Mouse (Mus musculus): ENCODE measurements at regions not wholly inside any gene's neighbourhood (a gene's known extent, or its start where the extent isn't known, plus 50 kb on each side); places are given as distances from the start of the nearest gene placed in this dataset.

GRCm38 (mm10) chr7:136065679-136066055 lies 349.5 kb upstream of the Mki67 start:
- no peaks in the 10 kb centered on the region for H3K27me3 ChIP-seq (ENCODE audit: insufficient read depth, low read length)
- H3K36me3 ChIP-seq (ENCODE audit: insufficient read depth, low read length), result no peaks in the 10 kb centered on the region
- no peak overlapping the region for H3K9ac ChIP-seq (replicated peaks; ENCODE audit: low read length)
- no peak overlapping the region for H3K4me2 ChIP-seq (replicated peaks; ENCODE audit: low read depth, low read length)
- H3K27ac ChIP-seq (ENCODE audit: low read length), result no peak overlapping the region
- no peak for ATAC-seq (ENCODE audit: low FRiP score, low TSS enrichment)
- no peak overlapping the region for H3K4me3 ChIP-seq (ENCODE audit: low read length)
- 53% methylated on average over 10 of the region's 10 CpGs for WGBS
- H3K4me1 ChIP-seq (ENCODE audit: insufficient read depth, low read length), result peaks cover 14% of the 10 kb centered on the region; the same call in 1 of the 2 replicates
- no peaks in the 10 kb centered on the region for H3K9me3 ChIP-seq (ENCODE audit: low read length)

- 68% methylated on average over 5 of the region's 5 CpGs for WGBS
- Histone ChIP-seq H3K36me3 (ENCODE audit: insufficient read depth, low read length) (no peaks in the 10 kb centered on the region), H3K27ac (ENCODE audit: low read length) (no peak overlapping the region), H3K4me3 (ENCODE audit: low read length) (no peak overlapping the region), H3K4me2 (replicated peaks; ENCODE audit: low read depth, low read length) (no peak overlapping the region), H3K9me3 (ENCODE audit: low read length) (no peaks in the 10 kb centered on the region), H3K27me3 (ENCODE audit: insufficient read depth, low read length) (no peaks in the 10 kb centered on the region), H3K4me1 (ENCODE audit: insufficient read depth, low read length) (no peaks in the 10 kb centered on the region), H3K9ac (replicated peaks; ENCODE audit: low read length) (no peak overlapping the region)
- no peak for ATAC-seq (ENCODE audit: low FRiP score, low TSS enrichment)
Measured at GRCm38 (mm10) chr7:136070881-136071280, 354.7 kb upstream of the Mki67 start.

- 65% methylated on average over 4 of the region's 4 CpGs for WGBS
- no peak for ATAC-seq (ENCODE audit: low FRiP score, low TSS enrichment)
Measured at GRCm38 (mm10) chr7:136071331-136071730, 355.2 kb upstream of the Mki67 start.

GRCm38 (mm10) chr7:136073265-136073799 lies 357.2 kb upstream of the Mki67 start:
- ATAC-seq (ENCODE audit: low FRiP score, low TSS enrichment), result no peak
- no peaks in the 10 kb centered on the region for H3K36me3 ChIP-seq (ENCODE audit: insufficient read depth, low read length)
- H3K4me2 ChIP-seq (replicated peaks; ENCODE audit: low read depth, low read length), result no peak overlapping the region
- H3K4me1 ChIP-seq (ENCODE audit: insufficient read depth, low read length), result no peaks in the 10 kb centered on the region
- H3K9me3 ChIP-seq (ENCODE audit: low read length), result no peaks in the 10 kb centered on the region
- 62% methylated on average over 6 of the region's 6 CpGs for WGBS
- H3K9ac ChIP-seq (replicated peaks; ENCODE audit: low read length), result no peak overlapping the region
- no peak overlapping the region for H3K27ac ChIP-seq (ENCODE audit: low read length)
- H3K27me3 ChIP-seq (ENCODE audit: insufficient read depth, low read length), result no peaks in the 10 kb centered on the region
- H3K4me3 ChIP-seq (ENCODE audit: low read length), result no peak overlapping the region

More at GRCm38 (mm10) chr7:136071331-136071730, 355.2 kb upstream of the Mki67 start:
- Histone ChIP-seq H3K36me3 (ENCODE audit: insufficient read depth, low read length) (no peaks in the 10 kb centered on the region), H3K4me3 (ENCODE audit: low read length) (no peak overlapping the region), H3K27me3 (ENCODE audit: insufficient read depth, low read length) (no peaks in the 10 kb centered on the region), H3K4me2 (replicated peaks; ENCODE audit: low read depth, low read length) (no peak overlapping the region), H3K9ac (replicated peaks; ENCODE audit: low read length) (no peak overlapping the region), H3K27ac (ENCODE audit: low read length) (no peak overlapping the region), H3K9me3 (ENCODE audit: low read length) (no peaks in the 10 kb centered on the region), H3K4me1 (ENCODE audit: insufficient read depth, low read length) (no peaks in the 10 kb centered on the region)

- H3K27ac ChIP-seq (ENCODE audit: low read length), result no peak overlapping the region
- H3K9me3 ChIP-seq (ENCODE audit: low read length), result no peaks in the 10 kb centered on the region
- no peaks in the 10 kb centered on the region for H3K4me1 ChIP-seq (ENCODE audit: insufficient read depth, low read length)
- H3K36me3 ChIP-seq (ENCODE audit: insufficient read depth, low read length), result no peaks in the 10 kb centered on the region
- ATAC-seq (ENCODE audit: low FRiP score, low TSS enrichment), result no peak
- no peak overlapping the region for H3K4me2 ChIP-seq (replicated peaks; ENCODE audit: low read depth, low read length)
- H3K27me3 ChIP-seq (ENCODE audit: insufficient read depth, low read length), result no peaks in the 10 kb centered on the region
- WGBS, result 57% methylated on average over 2 of the region's 2 CpGs
- H3K9ac ChIP-seq (replicated peaks; ENCODE audit: low read length), result no peak overlapping the region
- no peak overlapping the region for H3K4me3 ChIP-seq (ENCODE audit: low read length)
Measured at GRCm38 (mm10) chr7:136074043-136074442, 357.9 kb upstream of the Mki67 start.

GRCm38 (mm10) chr7:136081534-136082252 lies 365.5 kb upstream of the Mki67 start:
- H3K4me1 ChIP-seq (ENCODE audit: insufficient read depth, low read length), result peaks cover 12% of the 10 kb centered on the region; the same call in 1 of the 2 replicates
- peak; percentile 70; the same call in 1 of the 2 replicates for ATAC-seq (ENCODE audit: low FRiP score, low TSS enrichment)
- H3K4me2 ChIP-seq (replicated peaks; ENCODE audit: low read depth, low read length), result no peak overlapping the region
- H3K27ac ChIP-seq (ENCODE audit: low read length), result no peak overlapping the region
- H3K4me3 ChIP-seq (ENCODE audit: low read length), result no peak overlapping the region
- 36% methylated on average over 7 of the region's 7 CpGs for WGBS
- H3K27me3 ChIP-seq (ENCODE audit: insufficient read depth, low read length), result peaks cover 4% of the 10 kb centered on the region; the same call in 1 of the 2 replicates
- H3K9me3 ChIP-seq (ENCODE audit: low read length), result no peaks in the 10 kb centered on the region
- no peaks in the 10 kb centered on the region for H3K36me3 ChIP-seq (ENCODE audit: insufficient read depth, low read length)
- H3K9ac ChIP-seq (replicated peaks; ENCODE audit: low read length), result no peak overlapping the region

GRCm38 (mm10) chr7:136082253-136082867 lies 366.2 kb upstream of the Mki67 start:
- Histone ChIP-seq H3K27me3 (ENCODE audit: insufficient read depth, low read length) (peaks cover 4% of the 10 kb centered on the region; the same call in 1 of the 2 replicates), H3K9me3 (ENCODE audit: low read length) (no peaks in the 10 kb centered on the region), H3K27ac (ENCODE audit: low read length) (no peak overlapping the region), H3K9ac (replicated peaks; ENCODE audit: low read length) (no peak overlapping the region), H3K4me3 (ENCODE audit: low read length) (no peak overlapping the region), H3K4me2 (replicated peaks; ENCODE audit: low read depth, low read length) (no peak overlapping the region), H3K36me3 (ENCODE audit: insufficient read depth, low read length) (no peaks in the 10 kb centered on the region), H3K4me1 (ENCODE audit: insufficient read depth, low read length) (peaks cover 12% of the 10 kb centered on the region; the same call in 1 of the 2 replicates)
- ATAC-seq (ENCODE audit: low FRiP score, low TSS enrichment), result no peak
- WGBS, result 75% methylated on average over 4 of the region's 4 CpGs

- Histone ChIP-seq H3K27ac (ENCODE audit: low read length) (no peak overlapping the region), H3K4me1 (ENCODE audit: insufficient read depth, low read length) (peaks cover 12% of the 10 kb centered on the region; the same call in 1 of the 2 replicates), H3K27me3 (ENCODE audit: insufficient read depth, low read length) (peaks cover 4% of the 10 kb centered on the region; the same call in 1 of the 2 replicates), H3K4me2 (replicated peaks; ENCODE audit: low read depth, low read length) (no peak overlapping the region), H3K4me3 (ENCODE audit: low read length) (no peak overlapping the region), H3K36me3 (ENCODE audit: insufficient read depth, low read length) (no peaks in the 10 kb centered on the region), H3K9ac (replicated peaks; ENCODE audit: low read length) (no peak overlapping the region), H3K9me3 (ENCODE audit: low read length) (no peaks in the 10 kb centered on the region)
- WGBS, result 71% methylated on average over 10 of the region's 10 CpGs
- ATAC-seq (ENCODE audit: low FRiP score, low TSS enrichment), result no peak
Measured at GRCm38 (mm10) chr7:136083005-136083404, 366.8 kb upstream of the Mki67 start.

- Histone ChIP-seq H3K36me3 (ENCODE audit: insufficient read depth, low read length) (no peaks in the 10 kb centered on the region), H3K27ac (ENCODE audit: low read length) (no peak overlapping the region), H3K4me1 (ENCODE audit: insufficient read depth, low read length) (peaks cover 12% of the 10 kb centered on the region; the same call in 1 of the 2 replicates), H3K4me3 (ENCODE audit: low read length) (no peak overlapping the region), H3K4me2 (replicated peaks; ENCODE audit: low read depth, low read length) (no peak overlapping the region), H3K9me3 (ENCODE audit: low read length) (no peaks in the 10 kb centered on the region), H3K27me3 (ENCODE audit: insufficient read depth, low read length) (peaks cover 4% of the 10 kb centered on the region; the same call in 1 of the 2 replicates), H3K9ac (replicated peaks; ENCODE audit: low read length) (no peak overlapping the region)
- ATAC-seq (ENCODE audit: low FRiP score, low TSS enrichment), result no peak
- 51% methylated on average over 14 of the region's 14 CpGs for WGBS
Measured at GRCm38 (mm10) chr7:136083571-136084342, 367.6 kb upstream of the Mki67 start.

Measured in kidney, embryonic 16.5 days (tissue).